Mouse (Mus musculus): Measurements from ENCODE around the gene Olfr721-ps1. TPM values are rescaled to one million over a fixed set of nuclear protein-coding genes. Genes with fewer than 3 reads are reported as not detected.

Gene Olfr721-ps1
- polyA plus RNA-seq, 1 experiment: not detected

GRCm38 (mm10) chr14:14436078-14436658 lies 35.1 kb downstream of the Olfr721-ps1 start:
- no peak overlapping the region for H3K4me3 ChIP-seq (ENCODE audit: insufficient read depth, low read depth, low read length)
- H3K27ac ChIP-seq (ENCODE audit: insufficient read depth, low read depth, low read length): no peak overlapping the region
- TF ChIP-seq POLR2A (IDR thresholded peaks at IDR 0.05; ENCODE audit: insufficient read depth, low read depth, low read length) (no peak), CTCF (IDR thresholded peaks at IDR 0.05; ENCODE audit: insufficient read depth, low read depth, low read length) (no peak)
- no peaks in the 10 kb centered on the region for H3K4me1 ChIP-seq (ENCODE audit: control insufficient read depth, insufficient read depth, low read length)
- WGBS: 72% methylated on average over 3 of the region's 3 CpGs

Other genes with a start within 250 kb of the Olfr721-ps1 start
- not detected in 2 replicates for gene Olfr720, start 214.5 kb upstream of the Olfr721-ps1 start, polyA plus RNA-seq (2012; ENCODE audit: insufficient read depth, insufficient read length, low replicate concordance, missing spikeins)
- not detected in 2 replicates for gene Olfr31, start 78.5 kb upstream of the Olfr721-ps1 start, polyA plus RNA-seq (2012; ENCODE audit: insufficient read depth, insufficient read length, low replicate concordance, missing spikeins)
- not detected in 2 replicates for gene Il3ra, start 55.0 kb upstream of the Olfr721-ps1 start, polyA plus RNA-seq (2012; ENCODE audit: insufficient read depth, insufficient read length, low replicate concordance, missing spikeins)